Mouse (Mus musculus): ENCODE data around the gene Emp3.

The Emp3 gene

GRCm38 (mm10) chr7:45870282-45871058 is 50.7 kb downstream of the Emp3 start:
- no peak for DNase-seq (ENCODE audit: low read depth)

DNA sequence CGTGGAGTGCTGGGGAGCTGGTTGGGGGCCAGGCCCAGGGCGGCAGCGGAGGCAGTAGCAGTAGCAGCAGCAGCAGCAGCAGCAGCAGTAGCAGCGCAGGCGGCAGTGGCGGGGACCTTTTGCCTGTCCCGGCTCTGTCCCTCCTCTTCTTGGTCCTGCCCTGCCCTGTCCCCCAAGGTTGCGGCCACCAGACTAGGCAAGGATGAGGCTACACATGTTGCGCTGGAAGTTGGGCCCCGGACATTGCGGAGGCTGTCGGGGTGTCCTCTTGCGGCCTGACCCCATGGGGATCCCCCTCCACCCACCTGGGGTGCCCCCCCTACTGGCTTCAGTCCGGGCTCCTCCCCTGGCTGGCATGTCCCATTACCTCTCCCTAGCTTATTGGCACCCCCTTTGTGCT is 51.4 kb downstream of the Emp3 start:
- no peak for DNase-seq (ENCODE audit: low read depth)

DNA sequence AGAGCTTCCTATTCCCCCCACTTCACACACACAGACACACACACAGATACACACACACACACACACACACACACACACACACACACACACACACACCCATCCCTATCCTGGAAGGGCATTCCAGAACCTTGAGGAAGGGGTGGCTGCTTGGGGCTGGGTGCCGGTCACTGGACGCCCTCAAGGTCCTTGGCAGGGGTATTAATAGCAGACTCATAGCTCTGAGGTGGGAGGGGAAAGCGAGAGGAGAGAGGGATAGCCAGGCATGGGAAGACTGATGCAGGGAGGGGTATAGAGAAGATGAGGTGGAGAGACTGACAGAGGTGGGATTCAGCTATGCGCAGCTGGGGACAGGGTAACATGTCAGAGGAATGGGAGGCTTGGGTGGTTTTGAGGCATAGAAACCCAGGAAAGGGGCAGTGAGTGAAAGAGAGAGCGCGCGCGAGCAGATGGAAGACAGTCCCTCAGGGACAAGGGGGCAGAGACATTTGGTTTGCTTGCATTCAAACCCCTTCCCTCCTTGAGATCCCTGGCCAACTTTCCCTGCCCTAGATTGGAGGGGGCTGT is 52.0 kb downstream of the Emp3 start:
- no peak for DNase-seq (ENCODE audit: low read depth)

All from NIH3T3 (cell line).